Mouse (Mus musculus) MEL (cell line): ENCODE data around the gene Col4a3bp. TPM values are rescaled to one million over a fixed set of nuclear protein-coding genes. Genes with fewer than 3 reads are reported as not detected.

ENCODE experiments used
- DNase-seq: peaks from one replicate; pipeline ENCODE4 v3.0.0; 2011; ENCODE audit warnings: low read depth, low spot score
- H3K27ac ChIP-seq: 2 replicates; pipeline ENCODE4 v1.5.1; 2012; ENCODE audit warnings: low read depth, mild to moderate bottlenecking, control low read depth, low read length, moderate library complexity; ENCODE audit not compliant: control insufficient read depth
- H3K27me3 ChIP-seq, 2 experiments: fragments of 150-350 bp in 1 of 2; sonication (generic) in 1 of 2; 2 replicates each; pipeline ENCODE4 v1.6.1; 2012; ENCODE audit warnings: low read length in 2 of 2, mild to moderate bottlenecking in 2 of 2, improper control_type of control experiment in 1 of 2, moderate library complexity in 1 of 2; ENCODE audit not compliant: insufficient read depth in 2 of 2, control insufficient read depth in 1 of 2
- H3K36me3 ChIP-seq, 2 experiments: 2 replicates each; pipeline ENCODE4 v1.6.1; 2012 to 2014; ENCODE audit warnings: low read length in 2 of 2, improper control_type of control experiment in 1 of 2, inconsistent platforms in 1 of 2, mild to moderate bottlenecking in 1 of 2; ENCODE audit not compliant: insufficient read depth in 2 of 2, control insufficient read depth in 1 of 2
- H3K4me1 ChIP-seq, 2 experiments: fragments of 150-350 bp in 1 of 2; sonication (generic) in 1 of 2; 2 replicates each; pipeline ENCODE4 v1.6.1; 2012; ENCODE audit warnings: low read length in 2 of 2, improper control_type of control experiment in 1 of 2, mild to moderate bottlenecking in 1 of 2; ENCODE audit not compliant: insufficient read depth in 2 of 2, control insufficient read depth in 1 of 2
- H3K4me3 ChIP-seq, 2 experiments: fragments of 150-350 bp in 1 of 2; sonication (generic) in 1 of 2; 2 replicates each; pipeline ENCODE4 v1.5.1; 2012; ENCODE audit warnings: low read depth in 2 of 2, low read length in 2 of 2, mild to moderate bottlenecking in 2 of 2, moderate library complexity in 2 of 2, control low read depth in 1 of 2, improper control_type of control experiment in 1 of 2; ENCODE audit not compliant: control insufficient read depth in 1 of 2, insufficient read depth in 1 of 2
- H3K79me2 ChIP-seq: 2 replicates; pipeline ENCODE4 v1.6.1; 2012; ENCODE audit warnings: mild to moderate bottlenecking, low read length, moderate library complexity; ENCODE audit not compliant: control insufficient read depth, poor library complexity, insufficient read depth
- H3K9ac ChIP-seq: 2 replicates; pipeline ENCODE4 v1.6.1; 2012; ENCODE audit warnings: low read depth, mild to moderate bottlenecking, control low read depth, low read length, moderate library complexity; ENCODE audit not compliant: control insufficient read depth, poor library complexity, severe bottlenecking
- H3K9me3 ChIP-seq: fragments of 150-350 bp; sonication (generic); replicated peaks from 2 replicates; pipeline ENCODE4 v1.6.1; 2012; ENCODE audit warnings: mild to moderate bottlenecking, low read length, improper control_type of control experiment, moderate library complexity; ENCODE audit not compliant: insufficient read depth
- CTCF ChIP-seq, 3 experiments: IDR thresholded peaks in 2 of 3; conservative IDR thresholded peaks in 1 of 3; 2 replicates each; pipeline ENCODE4 v1.5.1; 2011 to 2012; ENCODE audit warnings: low read length in 3 of 3, low read depth in 2 of 3, mild to moderate bottlenecking in 2 of 3, improper control_type of control experiment in 1 of 3, inconsistent platforms in 1 of 3, mixed read lengths in 1 of 3, moderate library complexity in 1 of 3; ENCODE audit not compliant: control insufficient read depth in 1 of 3, insufficient read depth in 1 of 3, poor library complexity in 1 of 3, severe bottlenecking in 1 of 3
- GABPA ChIP-seq: IDR thresholded peaks from 2 replicates; pipeline ENCODE4 v1.6.1; 2012; ENCODE audit warnings: low read depth, mild to moderate bottlenecking, inconsistent platforms, low read length, improper control_type of control experiment, moderate library complexity
- GATA1 ChIP-seq: IDR thresholded peaks from 2 replicates; pipeline ENCODE4 v1.6.1; 2011; ENCODE audit warnings: low read depth, low read length, improper control_type of control experiment
- HCFC1 ChIP-seq: IDR thresholded peaks from 2 replicates; pipeline ENCODE4 v1.6.1; 2012; ENCODE audit warnings: low read depth, mild to moderate bottlenecking, inconsistent platforms, low read length, improper control_type of control experiment, moderate library complexity
- JUND ChIP-seq: IDR thresholded peaks from 2 replicates; pipeline ENCODE4 v1.6.1; 2011; ENCODE audit warnings: low read depth, mild to moderate bottlenecking, improper control_type of control experiment, low read length
- MAFK ChIP-seq: IDR thresholded peaks from 2 replicates; pipeline ENCODE4 v1.6.1; 2011; ENCODE audit warnings: low read depth, mild to moderate bottlenecking, low read length, improper control_type of control experiment, borderline replicate concordance
- MAX ChIP-seq: IDR thresholded peaks from 2 replicates; pipeline ENCODE4 v1.6.1; 2011; ENCODE audit warnings: low read length, improper control_type of control experiment
- MYB ChIP-seq: IDR thresholded peaks from 2 replicates; pipeline ENCODE4 v1.6.1; 2011; ENCODE audit warnings: mild to moderate bottlenecking, low read depth, low read length, improper control_type of control experiment
- MYC ChIP-seq: IDR thresholded peaks from 2 replicates; pipeline ENCODE4 v1.6.1; 2011; ENCODE audit warnings: low read depth, mild to moderate bottlenecking, low read length, improper control_type of control experiment, moderate library complexity
- NELFE ChIP-seq: IDR thresholded peaks from 2 replicates; pipeline ENCODE4 v1.6.1; 2011; ENCODE audit warnings: low read depth, low read length, improper control_type of control experiment
- NRF1 ChIP-seq: IDR thresholded peaks from 2 replicates; pipeline ENCODE4 v1.6.1; 2014; ENCODE audit warnings: low read depth, mild to moderate bottlenecking, inconsistent platforms, low read length, improper control_type of control experiment, moderate library complexity; ENCODE audit not compliant: poor library complexity, insufficient read depth, severe bottlenecking
- POLR2A ChIP-seq, 2 experiments: IDR thresholded peaks; 2 replicates each; pipeline ENCODE4 v1.6.1; 2011 to 2012; ENCODE audit warnings: low read length in 2 of 2, mild to moderate bottlenecking in 2 of 2, control low read depth in 1 of 2, improper control_type of control experiment in 1 of 2, low read depth in 1 of 2, moderate library complexity in 1 of 2; ENCODE audit not compliant: control insufficient read depth in 1 of 2, insufficient read depth in 1 of 2, poor library complexity in 1 of 2
- POLR2AphosphoS5 ChIP-seq: IDR thresholded peaks from 2 replicates; pipeline ENCODE4 v1.6.1; 2012; ENCODE audit warnings: low read depth, borderline replicate concordance, mild to moderate bottlenecking, inconsistent platforms, low read length, moderate library complexity, mixed read lengths
- RAD21 ChIP-seq: IDR thresholded peaks from 2 replicates; pipeline ENCODE4 v1.6.1; 2011; ENCODE audit warnings: mild to moderate bottlenecking, low read depth, low read length, improper control_type of control experiment
- SIN3A ChIP-seq: IDR thresholded peaks from 2 replicates; pipeline ENCODE4 v1.6.1; 2012; ENCODE audit warnings: low read length, improper control_type of control experiment, inconsistent platforms
- SMC3 ChIP-seq: IDR thresholded peaks from 2 replicates; pipeline ENCODE4 v1.6.1; 2011; ENCODE audit warnings: low read depth, low read length, improper control_type of control experiment
- UBTF ChIP-seq: IDR thresholded peaks from 2 replicates; pipeline ENCODE4 v1.6.1; 2012; ENCODE audit warnings: low read depth, mild to moderate bottlenecking, inconsistent platforms, low read length, improper control_type of control experiment, moderate library complexity, borderline replicate concordance; ENCODE audit not compliant: insufficient read depth
- USF2 ChIP-seq, 2 experiments: IDR thresholded peaks; 2 replicates each; pipeline ENCODE4 v1.6.1; 2011 to 2012; ENCODE audit warnings: improper control_type of control experiment in 2 of 2, low read length in 2 of 2, borderline replicate concordance in 1 of 2, inconsistent platforms in 1 of 2, low read depth in 1 of 2, mild to moderate bottlenecking in 1 of 2; ENCODE audit not compliant: insufficient read depth in 1 of 2
- ZKSCAN1 ChIP-seq: IDR thresholded peaks from 2 replicates; pipeline ENCODE4 v1.6.1; 2012; ENCODE audit warnings: low read depth, mild to moderate bottlenecking, inconsistent platforms, low read length, improper control_type of control experiment, moderate library complexity
- ZNF384 ChIP-seq: IDR thresholded peaks from 2 replicates; pipeline ENCODE4 v1.6.1; 2012; ENCODE audit warnings: low read depth, mild to moderate bottlenecking, inconsistent platforms, low read length, improper control_type of control experiment
- polyA plus RNA-seq, 2 experiments: library from polyadenylated mRNA; stranded (reverse) in 1 of 2; unstranded in 1 of 2; fragments of >175 nt in 1 of 2; fragments of >200 nt in 1 of 2; gene quantifications; 2 replicates each; pipeline versions ENCODE4 v1.2.1 to v1.2.4; 2012; ENCODE audit warnings: low replicate concordance in 2 of 2, low read depth in 1 of 2; ENCODE audit not compliant: insufficient read length in 2 of 2, insufficient read depth in 1 of 2, missing spikeins in 1 of 2
- total RNA-seq: library from RNA; depleted of rRNA; stranded (reverse); fragments of 300-350 nt; gene quantifications from 2 replicates; pipeline ENCODE4 v1.2.3, GENCODE M21; 2012

Col4a3bp gene
- total and polyA plus RNA-seq, 3 experiments = 8.9 to 12.1 TPM; not detected in 1

DNA sequence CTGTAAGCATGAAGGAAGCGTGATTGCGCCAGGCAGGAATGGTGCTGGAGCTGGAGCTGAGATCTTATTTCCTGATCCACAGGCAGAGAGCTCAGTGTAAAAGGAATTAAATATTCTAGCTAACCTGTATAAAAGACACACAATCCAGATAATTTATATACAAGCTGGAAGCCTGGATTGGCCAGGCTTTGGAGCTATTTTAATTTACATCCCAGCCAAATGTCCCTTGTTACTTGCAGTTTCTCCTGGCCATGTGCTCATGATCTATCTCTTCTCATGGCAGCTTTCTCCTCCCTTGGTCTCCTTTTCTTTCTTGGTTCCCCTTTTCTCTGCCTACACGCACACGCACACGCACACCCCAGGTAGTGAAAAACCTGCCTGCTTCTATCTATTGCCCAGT lies 44.1 kb downstream of the Col4a3bp start:
- H3K79me2 ChIP-seq = no peaks in the 10 kb centered on the region; the same call in 1 of the 2 replicates
- H3K9me3 ChIP-seq = no peaks in the 10 kb centered on the region
- H3K27ac ChIP-seq = no peak overlapping the region
- H3K4me3 ChIP-seq = no peak overlapping the region
- peaks cover 0 to 9% of the 10 kb centered on the region in 2 experiments; a peak in 2 of 4 replicates for H3K36me3 ChIP-seq
- H3K27me3 ChIP-seq = no peaks in the 10 kb centered on the region
- no peak overlapping the region for H3K9ac ChIP-seq
- DNase-seq = peak; percentile 38
- H3K4me1 ChIP-seq = peaks cover 5 to 7% of the 10 kb centered on the region in 2 experiments; a peak in 3 of 4 replicates
- no peak for TF ChIP-seq RAD21
- TF ChIP-seq MYC = peak; percentile 60
- no peak for TF ChIP-seq NRF1
- no peak for TF ChIP-seq POLR2AphosphoS5

DNA sequence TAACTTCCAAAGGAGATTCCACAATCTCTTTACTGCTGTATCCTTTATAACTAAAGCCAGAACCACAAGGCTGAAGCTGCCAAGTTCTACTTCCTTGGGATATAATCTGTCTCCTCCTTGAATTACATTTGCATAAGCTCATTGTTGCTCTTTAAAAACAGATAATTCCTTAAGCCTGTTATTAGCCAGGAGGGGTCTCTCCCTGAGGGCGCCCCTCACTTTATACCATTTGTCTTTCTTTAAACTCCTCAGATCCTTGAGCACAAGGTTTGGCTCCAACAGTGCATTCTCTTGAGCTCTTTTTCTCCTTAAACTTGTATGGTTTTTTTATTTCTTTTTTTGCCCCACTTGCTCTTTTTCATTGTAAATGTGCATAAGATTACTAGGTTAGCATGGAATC lies 46.2 kb downstream of the Col4a3bp start:
- DNase-seq = no peak
- Histone ChIP-seq H3K4me1 (peaks cover 5 to 6% of the 10 kb centered on the region in 2 experiments; a peak in 3 of 4 replicates), H3K27ac (no peak overlapping the region), H3K4me3 (no peak overlapping the region), H3K27me3 (no peaks in the 10 kb centered on the region), H3K79me2 (no peaks in the 10 kb centered on the region; the same call in 1 of the 2 replicates), H3K9me3 (no peaks in the 10 kb centered on the region), H3K36me3 (peaks cover 0 to 9% of the 10 kb centered on the region in 2 experiments; a peak in 2 of 4 replicates), H3K9ac (no peak overlapping the region)
- TF ChIP-seq POLR2A (IDR thresholded peaks at IDR 0.05; ENCODE audit: control insufficient read depth in 1 of 2, insufficient read depth in 1 of 2, low read depth in 1 of 2, low read length in 2 of 2, poor library complexity in 1 of 2) = no peak
- no peak for TF ChIP-seq MAFK
- no peak for TF ChIP-seq ZNF384
- no peak for TF ChIP-seq CTCF (IDR thresholded peaks at IDR 0.05 in 2 of 3, conservative IDR thresholded peaks at IDR 0.05 in 1 of 3; ENCODE audit: control insufficient read depth in 1 of 3, insufficient read depth in 1 of 3, low read depth in 2 of 3, low read length in 3 of 3, poor library complexity in 1 of 3, severe bottlenecking in 1 of 3)
- TF ChIP-seq JUND = no peak
- no peak for TF ChIP-seq GABPA
- TF ChIP-seq NELFE = no peak
- TF ChIP-seq HCFC1 = no peak
- no peak for TF ChIP-seq UBTF
- TF ChIP-seq MYB = no peak
- TF ChIP-seq SMC3 = no peak
- no peak for TF ChIP-seq MAX
- TF ChIP-seq ZKSCAN1 = no peak
- no peak for TF ChIP-seq MYC
- TF ChIP-seq USF2 (IDR thresholded peaks at IDR 0.05; ENCODE audit: borderline replicate concordance in 1 of 2, insufficient read depth in 1 of 2, low read depth in 1 of 2, low read length in 2 of 2) = no peak
- no peak for TF ChIP-seq GATA1
- TF ChIP-seq SIN3A = no peak
